Mouse (Mus musculus): Measurements from ENCODE around the gene Grm4.

- no peak for TF ChIP-seq EP300 (IDR thresholded peaks at IDR 0.05; ENCODE audit: insufficient read depth, low read depth, low read length)
- no peak for TF ChIP-seq CTCF (IDR thresholded peaks at IDR 0.05)
These were observed 27.8 kb downstream of the Grm4 start for GRCm38 (mm10) chr17:27493389-27493788.

Measured in heart, adult 2 months (tissue).